Mouse (Mus musculus): ENCODE data around the gene 2700097O09Rik.
A peak's percentile ranks its signal among the peaks of the same experiment; 100 is the strongest.
"Not testable (repeated sequence)": the region's sequence is repeated elsewhere in the genome, so short reads cannot be mapped to it uniquely, and the experiment has no call there.

The 2700097O09Rik gene

GRCm38 (mm10) chr12:55027088-55027487, 52.8 kb downstream of the 2700097O09Rik start:
- DNase-seq: no peak

GRCm38 (mm10) chr12:55023284-55023683, 56.6 kb downstream of the 2700097O09Rik start:
- DNase-seq: no peak

DNA sequence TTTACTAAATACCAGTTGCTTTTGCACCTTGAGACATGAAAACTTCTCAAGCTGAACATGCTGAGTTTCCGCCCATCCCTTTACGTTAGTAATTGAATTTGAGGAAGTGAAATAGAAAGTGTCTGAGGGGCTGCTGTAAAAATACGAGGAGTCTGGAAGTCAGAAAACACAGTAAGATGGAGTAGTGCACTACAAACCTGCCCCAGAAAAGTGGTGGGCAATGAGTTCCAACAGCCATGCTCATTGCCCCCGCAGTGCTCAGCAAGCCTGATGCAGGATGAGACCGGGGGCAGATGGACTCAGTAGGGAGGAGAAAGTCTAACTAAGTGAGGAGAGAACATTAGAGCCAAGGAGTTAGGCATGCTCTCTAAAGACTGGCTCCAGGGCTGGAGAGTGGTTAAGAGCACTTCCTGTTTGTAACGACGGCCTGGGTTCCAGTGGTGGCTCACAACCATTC, 60.5 kb downstream of the 2700097O09Rik start:
- DNase-seq: no peak

GRCm38 (mm10) chr12:55017119-55017721, 62.7 kb downstream of the 2700097O09Rik start:
- no peak for DNase-seq

DNA sequence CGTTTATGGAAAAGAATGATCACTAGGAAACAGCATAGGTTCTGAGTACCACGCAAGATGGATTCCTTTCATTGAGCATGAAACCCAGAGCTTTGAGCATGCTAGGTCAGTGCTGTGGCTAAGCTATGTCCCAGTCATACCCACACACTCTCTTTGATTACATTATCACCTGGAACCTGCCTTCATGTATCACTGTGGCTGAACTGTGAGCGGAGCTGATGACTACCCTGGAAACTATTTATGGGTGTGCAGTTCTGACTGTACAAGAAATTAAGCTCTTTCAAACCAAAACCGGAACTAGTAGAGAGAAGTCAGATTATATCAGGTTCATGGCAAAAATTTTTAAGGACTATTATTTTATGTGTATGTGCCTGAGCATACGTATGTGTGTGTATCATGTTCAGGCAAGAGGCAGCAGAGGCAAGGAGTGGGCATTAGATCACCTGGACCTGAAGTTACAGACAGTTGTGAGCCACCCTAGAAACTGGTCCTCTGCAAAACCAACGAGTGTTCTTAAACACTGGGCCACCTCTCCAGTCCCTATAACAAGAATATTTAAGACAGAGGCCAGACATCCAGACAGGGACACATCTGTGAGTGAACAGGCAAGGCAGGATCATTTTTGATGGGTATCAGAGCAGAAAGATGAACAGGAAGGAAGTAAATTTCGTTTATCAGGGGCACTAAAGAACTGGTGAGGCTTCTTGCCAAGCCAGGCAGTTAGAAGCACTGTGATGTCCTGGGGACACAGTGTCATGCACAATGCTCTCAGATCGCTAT, 63.4 kb downstream of the 2700097O09Rik start:
- no peak for DNase-seq

- DNase-seq: no peak
Measured at GRCm38 (mm10) chr12:55015428-55015827, 64.5 kb downstream of the 2700097O09Rik start.

- DNase-seq: no peak
Measured at GRCm38 (mm10) chr12:55013626-55014398, 66.1 kb downstream of the 2700097O09Rik start, which contains the start of gene Baz1a. Gene Baz1a, minus strand, starts transcription at chr12:55014348.

- no peak for DNase-seq
Measured at GRCm38 (mm10) chr12:55013031-55013430, 66.9 kb downstream of the 2700097O09Rik start.

GRCm38 (mm10) chr12:55007361-55008008, 72.4 kb downstream of the 2700097O09Rik start:
- DNase-seq: peak; percentile 42

- DNase-seq: no peak
Measured at GRCm38 (mm10) chr12:55006071-55006470, 73.8 kb downstream of the 2700097O09Rik start.

GRCm38 (mm10) chr12:55004396-55004795, 75.5 kb downstream of the 2700097O09Rik start:
- DNase-seq: no peak

- DNase-seq: no peak
Measured at GRCm38 (mm10) chr12:55003843-55004242, 76.1 kb downstream of the 2700097O09Rik start.

- DNase-seq: not testable (repeated sequence)
Measured at GRCm38 (mm10) chr12:55002532-55002931, 77.4 kb downstream of the 2700097O09Rik start.

DNA sequence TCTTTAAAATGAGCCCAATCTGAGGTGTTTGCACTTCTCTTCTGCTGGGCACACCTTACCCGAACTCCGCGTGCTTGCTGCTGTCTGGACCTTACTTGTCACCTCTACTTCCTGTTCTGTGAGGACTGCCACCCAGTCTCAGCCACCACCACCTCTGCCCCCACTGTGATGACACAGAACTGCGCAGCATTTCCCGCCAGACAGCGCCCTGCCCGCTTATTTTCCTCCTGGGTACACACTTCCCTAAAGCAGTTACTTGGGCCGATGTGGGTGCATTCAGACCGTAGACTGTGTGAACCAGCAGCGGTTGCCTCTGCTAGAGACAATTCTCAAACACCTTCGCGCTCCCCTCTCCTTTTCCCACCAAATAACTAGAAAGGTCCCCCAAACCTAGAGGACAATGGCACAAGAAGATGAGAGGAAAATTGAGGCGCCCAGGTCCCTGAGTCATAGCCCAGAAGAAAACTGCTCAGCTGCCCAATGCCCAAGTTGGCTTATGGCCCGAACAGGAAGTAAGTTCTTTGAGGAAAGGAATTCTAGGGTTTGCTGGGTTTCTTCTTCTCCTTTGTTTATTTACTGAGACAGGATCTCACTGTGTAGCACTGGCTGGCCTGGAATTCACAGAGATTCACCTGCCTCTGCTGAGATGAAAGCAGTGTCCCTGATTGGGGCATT, 80.8 kb downstream of the 2700097O09Rik start:
- no peak for DNase-seq

DNA sequence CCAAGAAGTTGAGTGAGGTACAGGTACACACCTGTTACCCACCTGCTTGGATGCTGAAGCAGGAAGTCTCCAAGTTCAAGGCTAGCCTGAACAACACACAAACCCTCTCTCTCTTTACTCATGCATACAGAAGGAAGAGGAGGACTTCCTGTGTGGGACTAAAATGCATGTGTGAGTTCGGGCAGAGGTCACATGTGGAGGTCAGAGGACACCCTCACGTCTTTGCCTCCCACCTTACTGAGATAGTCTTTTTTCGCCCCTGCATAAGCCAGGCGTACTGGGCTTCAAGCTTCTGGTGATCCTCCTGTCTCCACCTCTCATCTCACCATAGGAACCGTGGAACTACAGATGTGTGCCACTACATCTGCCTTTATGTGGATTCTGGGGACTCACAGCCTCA, 81.5 kb downstream of the 2700097O09Rik start:
- no peak for DNase-seq

GRCm38 (mm10) chr12:54996979-54997474, 82.9 kb downstream of the 2700097O09Rik start:
- no peak for DNase-seq

- DNase-seq: no peak
Measured at GRCm38 (mm10) chr12:54995965-54996364, 83.9 kb downstream of the 2700097O09Rik start.
